Mouse (Mus musculus): ENCODE results near the gene Amigo1.

DNA sequence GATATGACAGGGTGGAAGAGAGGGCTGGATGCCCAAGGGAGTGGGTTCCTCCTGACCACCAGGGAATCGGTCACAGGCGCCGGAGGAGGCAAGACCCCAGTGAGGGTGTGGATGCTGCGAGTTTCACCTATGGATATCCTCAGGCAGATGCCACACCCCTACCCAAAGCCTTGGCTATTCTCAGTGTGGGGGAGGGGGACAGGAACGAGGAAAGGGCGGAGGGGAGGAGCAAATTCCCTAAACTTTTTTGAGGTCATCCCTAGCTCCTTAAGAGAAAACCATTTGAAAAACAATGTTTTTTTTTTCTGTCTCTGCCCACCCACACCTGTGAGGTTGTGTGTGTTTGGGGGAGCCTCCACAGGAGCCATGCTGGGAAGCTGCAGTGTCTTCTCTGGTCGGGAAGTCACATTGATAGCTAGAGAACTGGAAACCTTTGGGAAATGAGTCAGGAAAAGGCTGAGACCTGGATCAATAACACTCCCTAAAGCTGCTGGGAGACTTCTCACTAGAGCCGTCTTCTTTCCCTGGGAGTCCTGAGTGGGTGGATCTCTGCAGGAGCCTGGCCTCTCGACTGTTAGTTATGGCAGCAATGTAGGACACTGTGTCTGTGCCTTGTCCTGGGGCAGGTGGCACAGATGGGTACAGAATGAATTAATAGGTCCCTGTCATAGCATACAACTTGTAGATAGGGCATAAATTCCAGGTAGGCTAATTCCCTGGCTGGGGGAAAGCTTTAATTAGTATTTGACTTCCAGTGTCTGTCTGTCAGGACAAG, 2.8 kb downstream of the Amigo1 start:
- TF ChIP-seq CTCF (IDR thresholded peaks at IDR 0.05; ENCODE audit: low read depth, low read length) (no peak), POLR2A (IDR thresholded peaks at IDR 0.05; ENCODE audit: borderline replicate concordance, low read depth, low read length) (no peak)

Data from bone marrow macrophage, adult 2 months (primary cell).